Mouse (Mus musculus): ENCODE measurements around the gene Eps8l2.

The Eps8l2 gene

DNA sequence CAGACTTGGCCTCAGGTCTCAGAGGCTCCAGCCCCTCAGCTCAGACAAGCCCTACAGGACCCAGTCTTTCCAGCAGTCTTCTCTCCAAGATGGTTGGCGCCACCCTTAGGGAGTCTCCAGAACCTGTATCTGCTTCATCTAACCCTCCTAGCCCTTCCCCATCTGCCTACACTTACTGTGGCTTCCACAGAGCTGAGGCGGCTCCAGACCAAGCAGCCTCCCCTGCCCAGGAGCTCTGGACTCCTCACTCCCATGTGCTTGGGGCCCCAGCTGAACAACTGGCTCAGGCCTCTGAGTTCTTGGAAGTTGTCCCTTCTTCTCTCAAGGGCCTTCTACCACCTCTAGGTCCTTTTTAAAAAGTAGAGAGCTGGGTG lies 25.1 kb downstream of the Eps8l2 start:
- in situ Hi-C loops (cut with MboI; ENCODE audit: low sequenced_read_pairs), result loop anchor here (25.0 kb wide), 1 partner anchor 276 kb away; the partner anchor contains the start of gene Pkp3

DNA sequence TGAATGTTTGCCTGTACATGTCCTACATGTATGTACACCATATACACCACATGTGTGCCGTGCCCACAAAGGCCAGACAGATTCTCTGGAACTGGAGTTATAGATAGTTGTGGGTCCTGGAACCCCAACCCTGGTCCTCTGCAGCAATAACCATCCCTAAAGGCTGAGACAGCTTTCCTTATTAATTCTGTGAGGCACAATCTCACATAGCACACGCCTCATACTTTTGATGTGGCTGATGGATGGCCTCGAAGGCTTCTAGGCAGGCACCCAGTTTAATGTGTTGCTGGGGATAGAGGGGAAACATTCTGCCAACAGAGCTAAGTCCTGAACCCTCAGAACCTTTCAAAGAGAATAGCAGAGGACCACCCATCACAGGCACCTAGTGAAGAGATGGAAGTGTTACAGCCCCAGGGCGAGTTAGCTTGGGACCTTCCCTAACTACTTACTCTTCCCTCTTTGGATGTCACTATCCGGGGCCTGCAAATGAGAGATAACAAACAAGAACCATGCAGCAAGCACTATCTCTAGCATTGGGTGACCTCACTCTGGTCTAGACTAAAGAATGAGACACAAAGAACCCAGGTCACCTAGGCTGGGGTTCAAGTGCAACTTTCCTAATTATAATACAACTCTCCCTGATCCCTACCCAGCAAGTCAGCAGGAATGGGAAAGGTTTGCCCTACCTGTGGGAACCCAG lies 25.8 kb downstream of the Eps8l2 start:
- in situ Hi-C loops (cut with MboI; ENCODE audit: low sequenced_read_pairs), result loop anchor here (25.0 kb wide), 1 partner anchor 277 kb away; the partner anchor contains the start of gene Pkp3

DNA sequence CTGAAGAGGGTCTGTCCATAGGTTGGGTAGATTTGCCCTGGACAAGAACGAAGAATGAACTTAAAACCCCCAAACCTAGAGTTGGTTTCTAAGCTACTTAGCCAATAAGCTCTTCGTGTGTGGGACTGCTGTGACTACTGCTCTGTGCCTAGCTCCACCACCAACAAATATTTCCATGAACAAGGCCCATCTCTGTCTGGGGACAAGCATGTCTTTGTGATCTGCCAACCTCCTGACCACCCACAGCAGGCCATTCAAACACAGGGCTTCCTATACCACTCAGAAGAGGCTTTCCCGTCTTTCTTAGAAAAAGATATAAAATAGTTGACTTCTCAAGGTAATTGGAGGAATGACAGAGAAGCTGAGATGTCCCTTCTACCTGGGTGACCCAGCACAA lies 26.4 kb downstream of the Eps8l2 start:
- in situ Hi-C loops (cut with MboI; ENCODE audit: low sequenced_read_pairs), result loop anchor here (25.0 kb wide), 1 partner anchor 278 kb away; the partner anchor contains the start of gene Pkp3

DNA sequence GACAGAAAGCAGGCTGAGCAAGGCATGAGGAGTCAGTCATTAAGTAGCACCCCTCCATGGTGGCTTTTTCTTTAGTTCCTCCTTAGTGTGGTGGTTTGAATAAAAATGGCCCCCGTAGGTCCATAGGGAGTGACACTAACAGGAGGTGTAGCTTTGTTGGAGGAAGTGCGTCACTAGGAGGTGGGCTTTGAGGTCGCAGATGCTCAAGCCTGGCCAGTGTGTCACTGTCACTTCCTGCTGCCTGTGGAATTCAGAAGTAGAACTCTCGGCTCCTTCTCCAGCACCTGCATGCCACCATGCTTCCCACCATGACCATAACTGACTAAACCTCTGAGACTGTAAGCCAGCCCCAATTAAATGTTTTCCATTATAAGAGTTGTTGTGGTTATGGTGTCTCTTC lies 28.7 kb downstream of the Eps8l2 start:
- in situ Hi-C loops (cut with MboI; ENCODE audit: low sequenced_read_pairs), result loop anchor here (25.0 kb wide), 1 partner anchor 280 kb away; the partner anchor contains the start of gene Pkp3

DNA sequence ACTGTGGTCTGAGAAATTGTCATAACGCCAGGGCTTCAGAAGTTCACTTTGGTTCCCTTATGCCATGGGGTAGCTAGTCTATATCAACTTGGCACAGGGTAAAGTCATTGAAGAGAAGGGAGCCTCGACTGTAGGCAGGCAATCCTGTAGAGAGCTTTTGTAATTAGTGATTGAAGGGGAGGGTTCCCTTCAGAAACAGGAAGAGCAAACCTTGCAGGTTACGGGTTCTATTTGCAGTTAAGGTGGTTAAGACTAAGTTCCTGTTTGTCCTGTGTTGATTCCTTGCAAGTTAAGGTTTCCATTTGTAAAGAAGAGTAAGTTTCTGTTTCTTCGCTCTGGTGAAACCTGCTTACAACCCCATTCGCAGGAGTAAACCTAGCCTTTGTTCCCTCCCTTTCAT lies 31.2 kb downstream of the Eps8l2 start:
- in situ Hi-C loops (cut with MboI; ENCODE audit: low sequenced_read_pairs), result loop anchor here (25.0 kb wide), 1 partner anchor 283 kb away; the partner anchor contains the start of gene Pkp3

DNA sequence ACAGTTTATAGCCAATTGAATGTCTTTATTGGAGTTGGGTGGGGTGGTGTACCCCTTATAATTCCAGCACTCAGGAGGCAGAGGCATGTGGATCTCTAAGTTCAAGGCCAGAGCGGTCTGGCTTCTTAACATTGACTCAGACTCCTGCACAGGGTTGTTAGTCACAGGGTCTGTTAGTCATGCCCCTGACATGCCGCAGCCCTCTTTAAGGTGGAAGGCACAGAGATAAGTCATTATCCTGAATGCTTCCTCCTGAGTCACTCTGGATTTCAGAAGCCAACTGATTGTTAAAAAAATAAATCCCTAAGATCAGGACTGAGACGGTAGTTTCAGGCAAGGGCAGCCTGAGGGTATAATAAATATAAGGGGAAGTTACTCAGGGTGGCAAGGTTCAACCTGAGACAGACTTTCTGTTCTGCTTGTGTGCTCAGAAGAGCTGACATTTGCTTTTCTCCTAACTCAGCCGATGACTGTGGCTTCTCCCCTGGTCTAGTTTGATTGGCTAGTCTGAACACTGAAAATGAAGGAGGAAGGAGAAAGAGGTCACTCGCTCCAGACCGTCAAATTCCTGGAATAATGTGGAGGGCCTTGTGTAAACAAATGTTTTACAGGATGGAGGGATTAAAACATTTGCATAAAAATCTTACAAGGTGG lies 33.4 kb downstream of the Eps8l2 start:
- in situ Hi-C loops (cut with MboI; ENCODE audit: low sequenced_read_pairs), result loop anchor here (25.0 kb wide), 1 partner anchor 285 kb away; the partner anchor contains the start of gene Pkp3

DNA sequence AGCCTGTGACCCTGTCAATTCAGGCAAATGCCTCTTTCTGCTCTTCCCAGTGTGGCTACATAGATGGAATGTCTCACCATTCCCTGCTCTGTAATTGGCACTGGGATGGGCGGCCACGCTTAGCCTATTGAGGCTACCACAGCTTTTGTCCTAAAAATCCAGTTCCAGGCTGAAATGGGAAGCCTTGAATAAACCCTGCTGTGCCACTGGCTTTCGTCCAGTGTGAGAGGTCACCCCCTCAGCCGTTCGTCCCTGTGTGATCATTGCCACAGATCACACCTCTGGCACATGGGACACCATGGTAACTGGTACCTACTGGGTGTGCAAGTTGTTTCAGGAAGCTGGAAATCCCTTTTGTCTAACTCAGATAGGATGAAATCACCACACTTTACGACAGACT lies 34.9 kb downstream of the Eps8l2 start:
- in situ Hi-C loops (cut with MboI; ENCODE audit: low sequenced_read_pairs), result loop anchor here (25.0 kb wide), 1 partner anchor 286 kb away; the partner anchor contains the start of gene Pkp3

DNA sequence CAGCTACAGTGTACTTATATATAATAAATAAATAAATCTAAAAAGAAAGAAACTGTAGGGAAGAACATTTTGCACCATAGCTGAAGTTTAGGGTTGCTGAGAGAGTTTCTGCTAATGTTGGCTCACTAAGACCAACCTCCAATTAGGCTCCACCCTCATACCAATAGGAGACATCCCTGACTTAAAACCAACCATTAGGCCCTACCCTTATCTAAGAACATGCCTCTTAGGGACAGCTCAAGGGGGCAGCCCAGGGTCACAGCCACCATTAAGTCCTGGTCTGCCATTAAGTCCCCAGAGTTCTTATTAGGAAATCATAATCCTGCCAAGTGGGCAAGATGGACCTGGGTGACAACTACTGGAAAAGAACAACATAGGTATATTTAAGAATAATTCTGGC lies 35.7 kb downstream of the Eps8l2 start:
- in situ Hi-C loops (cut with MboI; ENCODE audit: low sequenced_read_pairs), result loop anchor here (25.0 kb wide), 1 partner anchor 287 kb away; the partner anchor contains the start of gene Pkp3

DNA sequence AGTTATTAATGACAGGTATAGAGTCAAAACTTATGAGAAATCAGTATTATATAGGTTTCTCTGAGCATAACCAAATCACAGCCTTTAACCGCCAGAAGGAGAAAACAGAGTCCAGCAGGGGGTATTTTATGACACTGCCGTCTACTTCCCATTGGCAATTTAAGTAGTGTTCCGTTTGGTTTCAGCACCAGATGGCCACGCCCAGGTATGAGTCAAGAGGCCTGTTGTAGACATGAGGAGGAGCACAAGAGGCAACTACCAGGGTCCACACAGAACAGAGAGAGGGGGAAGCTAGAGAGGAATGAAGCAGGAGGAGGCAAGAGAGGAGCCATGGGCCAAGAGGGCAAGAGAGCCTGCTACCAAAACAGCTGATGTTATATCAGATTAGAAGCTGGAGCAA lies 40.9 kb downstream of the Eps8l2 start:
- in situ Hi-C loops (cut with MboI; ENCODE audit: low sequenced_read_pairs), result no loop called here

DNA sequence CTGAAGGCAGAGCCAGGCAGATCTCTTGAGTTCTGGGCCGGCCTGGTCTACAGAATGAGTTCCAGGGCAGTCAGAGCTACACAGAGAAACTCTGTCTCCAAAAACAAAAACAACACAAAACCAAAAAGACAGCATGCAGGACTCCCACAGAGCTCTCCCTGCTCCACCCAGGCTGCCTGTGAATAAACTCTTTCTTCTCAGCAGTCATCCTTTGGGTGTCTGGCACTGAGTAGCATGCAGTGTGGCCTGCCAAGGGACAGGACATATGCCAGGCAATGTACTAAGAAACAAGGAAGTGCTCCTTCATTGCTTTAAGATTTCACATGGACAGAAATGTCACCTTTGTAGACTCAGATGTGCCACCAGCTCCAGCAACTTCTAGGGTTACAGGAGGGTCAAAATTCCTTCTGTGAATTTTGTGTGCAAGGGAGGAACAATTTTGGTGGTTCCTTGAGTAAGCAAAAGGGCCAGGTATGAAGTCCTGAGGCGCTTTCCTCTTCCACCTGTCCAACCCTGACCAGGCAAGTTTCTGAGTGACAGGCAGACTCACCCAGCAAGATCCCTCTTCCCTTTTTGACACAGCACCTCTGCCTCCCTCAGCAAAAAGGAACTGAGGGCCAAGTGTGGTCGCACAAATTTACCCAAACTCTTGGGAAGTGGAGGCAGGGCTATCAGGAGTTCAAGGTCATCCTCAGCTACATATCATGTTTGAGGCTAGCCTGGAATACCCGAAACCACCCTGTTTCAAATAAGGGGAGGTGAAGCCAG lies 42.6 kb downstream of the Eps8l2 start:
- in situ Hi-C loops (cut with MboI; ENCODE audit: low sequenced_read_pairs), result no loop called here

DNA sequence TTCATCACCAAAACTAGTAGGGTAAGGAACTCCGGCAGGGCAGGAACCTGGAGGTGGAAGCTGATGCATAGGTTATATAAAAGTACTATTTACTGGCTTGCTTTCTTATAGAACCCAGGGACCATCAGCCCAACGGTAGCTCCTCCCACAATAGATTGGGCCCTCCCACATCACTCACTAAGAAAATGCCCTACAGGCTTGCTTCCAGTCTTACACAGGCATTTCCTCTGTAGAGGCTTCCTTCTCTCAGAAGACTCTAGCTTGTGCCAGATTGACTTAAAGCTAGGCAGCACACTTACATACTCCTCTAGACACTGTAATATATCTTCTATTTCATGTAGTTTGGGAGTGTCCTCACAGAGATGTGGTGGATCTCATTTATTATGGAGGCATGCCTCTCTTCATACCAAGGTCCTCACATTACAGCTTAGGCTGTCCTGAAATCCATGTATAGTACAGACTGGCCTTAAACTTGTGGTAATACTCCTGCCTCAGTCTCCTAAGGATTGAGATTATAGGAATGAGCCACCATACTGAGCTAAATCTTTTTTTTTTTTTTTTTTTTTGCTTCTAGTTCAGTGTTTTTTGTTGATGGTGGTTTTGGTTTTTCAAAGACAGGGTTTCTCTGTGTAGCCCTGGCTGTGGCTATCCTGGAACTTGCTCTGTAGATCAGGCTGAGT lies 49.3 kb downstream of the Eps8l2 start:
- in situ Hi-C loops (cut with MboI; ENCODE audit: low sequenced_read_pairs), result no loop called here

DNA sequence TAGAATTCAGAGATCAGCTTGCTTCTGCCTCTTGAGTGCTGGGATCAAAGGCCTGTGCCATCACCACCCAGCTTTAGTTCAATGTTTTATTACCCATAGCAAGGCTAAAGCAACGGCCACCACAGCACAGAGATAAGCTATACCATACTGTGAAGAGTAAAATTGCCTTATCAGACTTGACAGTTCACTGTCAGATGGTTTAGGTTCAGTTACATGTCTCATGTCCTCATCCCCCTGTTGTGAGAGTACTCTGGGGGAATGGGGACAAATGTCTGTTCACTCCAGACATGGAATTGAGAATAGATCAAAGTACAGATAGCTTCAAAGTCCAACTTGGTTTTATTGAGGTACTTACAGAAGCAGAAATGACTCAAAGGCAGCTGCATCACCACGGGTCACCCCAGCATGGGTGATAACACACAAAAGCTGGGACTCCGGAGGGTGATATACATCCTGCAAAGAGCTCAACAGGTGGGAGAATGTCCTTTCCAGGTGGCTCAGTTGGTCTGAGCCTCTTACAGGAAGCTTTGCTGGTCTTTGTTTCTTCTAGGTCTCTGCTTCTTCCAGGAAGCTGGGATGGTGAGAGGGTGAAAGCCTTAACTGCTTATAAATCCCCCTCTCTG lies 49.9 kb downstream of the Eps8l2 start:
- in situ Hi-C loops (cut with MboI; ENCODE audit: low sequenced_read_pairs), result no loop called here

DNA sequence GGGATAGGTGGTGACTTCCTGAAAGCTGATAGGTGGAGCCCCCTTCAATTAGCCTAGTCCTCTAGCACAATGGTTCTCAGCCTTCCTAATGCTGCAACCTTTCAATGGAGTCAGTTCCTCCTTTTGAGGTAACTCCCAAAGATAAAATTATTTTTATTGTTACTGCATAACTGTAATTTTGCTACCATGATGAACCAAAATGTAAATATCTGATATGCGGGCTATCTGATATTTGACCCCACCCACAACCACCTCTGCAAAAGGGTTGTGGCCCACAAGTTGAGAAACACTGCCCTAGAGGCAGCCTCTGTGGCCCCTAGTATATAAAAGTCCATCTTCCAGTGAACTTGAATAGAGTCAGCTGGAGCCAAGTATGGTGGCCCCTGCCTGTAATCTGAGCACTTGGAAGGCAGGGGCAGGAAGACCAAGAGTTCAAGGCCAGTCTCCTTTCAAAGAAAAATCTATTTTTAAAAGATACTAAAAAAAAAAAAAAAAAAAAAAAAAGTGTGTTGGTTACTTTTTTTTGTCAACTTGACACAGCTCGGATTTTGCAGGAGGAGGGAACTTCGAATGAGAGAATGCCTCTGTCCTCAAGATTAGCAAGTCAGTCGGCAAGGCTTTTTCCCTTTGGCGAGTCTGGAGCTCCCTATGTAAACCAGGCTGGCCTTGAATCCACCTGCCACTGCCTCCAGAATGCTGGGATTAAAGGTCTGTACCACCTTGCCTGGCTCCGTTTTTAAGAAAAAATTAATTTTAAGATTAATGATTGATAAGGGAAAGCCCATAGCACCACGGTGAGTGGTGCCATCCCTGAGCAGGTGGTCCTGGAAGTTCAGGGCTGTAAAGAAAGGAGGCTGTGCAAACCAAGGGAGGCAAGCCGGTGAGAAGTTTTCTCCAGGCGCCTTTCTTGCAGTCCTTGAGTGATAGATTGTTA lies 51.9 kb downstream of the Eps8l2 start:
- in situ Hi-C loops (cut with MboI; ENCODE audit: low sequenced_read_pairs), result no loop called here

DNA sequence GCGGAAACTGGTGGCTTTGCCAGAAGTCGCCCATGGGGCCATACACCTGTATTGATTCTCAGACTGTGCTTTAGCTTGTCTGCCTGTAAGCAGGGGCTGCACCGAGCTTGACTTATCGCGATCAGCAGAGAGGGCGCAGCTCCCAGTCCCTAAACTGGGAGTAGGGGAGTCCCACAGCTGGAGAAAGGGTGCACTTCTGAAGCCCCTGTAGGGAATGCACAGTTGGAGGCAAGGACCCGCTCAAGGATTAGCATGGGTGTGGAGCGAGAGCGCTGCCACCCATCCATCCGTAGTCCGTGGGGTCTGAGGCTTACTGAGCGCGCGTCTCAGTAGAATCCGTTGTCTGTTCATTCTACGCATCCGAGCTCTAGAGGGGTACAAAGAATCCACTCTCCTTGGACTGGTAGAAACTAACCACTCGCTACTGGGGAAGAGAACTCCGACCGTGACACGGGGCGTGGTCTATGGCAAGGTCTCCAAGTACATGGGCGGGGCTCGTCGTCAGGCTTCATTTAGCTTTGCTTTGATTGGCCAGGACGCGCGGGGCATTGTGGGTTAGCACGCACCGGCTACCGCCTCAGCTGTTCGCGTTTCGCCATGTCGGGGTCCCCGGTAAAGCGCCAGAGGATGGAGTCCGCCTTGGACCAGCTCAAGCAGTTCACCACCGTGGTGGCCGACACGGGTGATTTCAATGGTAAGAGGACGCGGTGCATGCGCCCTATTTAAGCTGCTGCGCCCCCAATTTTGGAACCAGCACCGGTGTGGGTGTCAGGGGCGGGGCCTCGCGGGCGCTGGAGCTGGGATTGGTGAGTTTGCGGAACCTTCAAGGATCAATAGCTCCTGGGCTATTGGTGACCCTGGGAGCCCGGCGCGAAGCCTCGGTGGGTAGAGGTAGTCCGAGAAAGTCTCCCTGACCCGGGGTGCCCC lies 53.2 kb downstream of the Eps8l2 start, which contains the start of gene Taldo1:
Taldo1 (plus strand) TSS at position 575 of the 927 bp plus-strand sequence.
- in situ Hi-C loops (cut with MboI; ENCODE audit: low sequenced_read_pairs), result no loop called here

DNA sequence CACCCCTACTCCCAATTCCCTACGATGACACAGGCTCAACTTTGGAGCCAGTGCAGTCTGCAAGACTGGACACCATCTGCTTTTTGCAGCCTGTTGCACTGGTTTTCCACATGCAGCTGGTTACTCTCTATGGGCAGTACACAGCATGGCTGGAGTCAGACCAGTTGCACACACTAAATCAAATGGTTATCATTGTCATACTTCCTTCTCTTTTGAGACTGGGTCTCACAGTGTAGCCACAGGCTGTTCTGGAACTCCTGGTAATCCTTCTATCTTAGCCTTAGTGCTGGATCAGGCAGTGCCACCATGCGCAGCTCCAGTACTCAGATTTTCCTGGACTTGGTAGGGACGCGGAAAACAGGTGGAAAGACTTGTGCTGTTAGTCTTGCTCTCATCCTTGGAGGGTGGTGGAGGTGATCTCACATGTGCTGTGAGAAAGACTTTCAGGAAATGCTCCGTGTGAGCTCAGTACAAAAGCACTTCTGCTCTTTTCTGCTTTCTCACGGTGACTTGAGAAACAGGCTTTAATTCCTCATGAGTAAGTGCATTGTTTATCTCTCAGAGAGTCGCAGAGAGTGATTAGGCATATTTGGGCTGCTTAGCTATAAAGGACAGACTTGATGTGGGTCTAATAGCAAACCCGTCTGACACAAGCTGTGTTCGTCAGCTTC lies 54.0 kb downstream of the Eps8l2 start:
- in situ Hi-C loops (cut with MboI; ENCODE audit: low sequenced_read_pairs), result no loop called here

DNA sequence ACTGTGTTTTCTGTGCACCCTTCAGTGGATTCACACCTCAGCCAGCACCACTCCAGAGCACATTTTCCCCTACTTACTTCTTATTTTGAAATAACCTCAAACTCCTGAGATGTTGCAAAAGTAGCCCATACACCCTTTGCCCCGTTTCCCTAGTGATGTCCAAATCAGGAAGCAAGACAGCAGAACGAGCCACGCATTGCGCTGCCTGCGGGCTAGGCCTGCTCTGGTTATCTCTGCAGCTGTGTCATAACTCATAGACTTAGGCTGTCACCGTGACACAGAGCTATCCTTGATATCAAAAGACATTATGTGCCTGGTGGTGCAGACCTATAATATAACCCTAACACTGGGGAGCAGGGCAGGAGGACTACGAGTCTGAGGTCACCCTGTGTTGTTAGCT lies 55.5 kb downstream of the Eps8l2 start:
- in situ Hi-C loops (cut with MboI; ENCODE audit: low sequenced_read_pairs), result no loop called here

DNA sequence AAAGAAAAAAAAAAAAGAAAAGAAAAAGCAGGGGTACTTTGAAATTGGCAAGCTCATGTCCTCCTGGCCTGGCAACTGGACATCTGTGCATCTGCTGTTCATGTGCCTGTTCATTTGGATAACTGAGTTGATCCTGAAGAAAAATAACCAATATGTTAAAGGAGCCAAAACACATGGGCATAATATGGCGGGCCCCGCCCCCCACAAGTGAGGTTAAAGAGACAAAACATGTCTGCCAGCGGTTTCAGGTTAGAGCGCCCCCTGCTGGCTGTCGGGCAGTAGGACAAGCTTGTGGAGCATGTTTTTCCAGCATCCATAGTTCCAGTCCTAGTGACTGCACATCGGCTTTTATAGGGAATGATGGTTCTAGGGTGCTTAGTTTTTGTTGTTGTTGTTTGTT lies 56.1 kb downstream of the Eps8l2 start:
- in situ Hi-C loops (cut with MboI; ENCODE audit: low sequenced_read_pairs), result no loop called here

DNA sequence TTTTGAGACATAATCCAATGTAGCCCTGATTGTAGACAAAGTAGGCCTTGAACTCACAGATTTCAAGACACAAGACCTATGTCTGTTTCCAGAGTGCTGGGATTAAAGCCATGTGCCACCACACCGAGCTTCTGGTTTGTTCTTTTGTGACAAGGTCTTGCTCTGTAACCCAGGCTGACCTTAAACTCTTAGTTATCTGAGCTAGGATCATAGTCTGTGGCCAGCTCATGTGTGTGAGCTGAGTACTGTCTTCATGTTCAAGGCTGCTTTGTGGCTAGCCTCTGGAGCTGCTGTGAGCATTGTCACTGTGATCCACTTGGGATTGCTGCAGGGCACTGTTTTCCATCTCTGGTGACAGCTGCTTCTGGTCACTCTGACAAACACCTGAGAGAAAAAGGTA lies 56.7 kb downstream of the Eps8l2 start:
- in situ Hi-C loops (cut with MboI; ENCODE audit: low sequenced_read_pairs), result no loop called here
